Mouse (Mus musculus) frontal cortex, postnatal 10 days (tissue): Measurements from ENCODE around the gene Cacna1s.
A peak's percentile ranks its signal among the peaks of the same experiment; 100 is the strongest.

ENCODE experiments used
- DNase-seq, 2 experiments: peaks; one replicate each; pipeline ENCODE4 v3.0.0; 2022; ENCODE audit warnings: low spot score in 2 of 2, mixed read lengths in 1 of 2

Cacna1s gene

GRCm38 (mm10) chr1:136052547-136052946 is at the start of gene Cacna1s:
Cacna1s (plus strand) TSS chr1:136052750.
- no peak for DNase-seq

- no peak for DNase-seq
Observed at GRCm38 (mm10) chr1:136006292-136006748, 46.2 kb upstream of the Cacna1s start, which contains the start of gene Igfn1. Igfn1 (minus strand) TSS chr1:136006342.

GRCm38 (mm10) chr1:136007211-136008158 is 45.1 kb upstream of the Cacna1s start, which contains the start of gene Tmem9:
Tmem9 (plus strand) TSS chr1:136008150.
- peak; percentile 37 to 49 for DNase-seq

DNA sequence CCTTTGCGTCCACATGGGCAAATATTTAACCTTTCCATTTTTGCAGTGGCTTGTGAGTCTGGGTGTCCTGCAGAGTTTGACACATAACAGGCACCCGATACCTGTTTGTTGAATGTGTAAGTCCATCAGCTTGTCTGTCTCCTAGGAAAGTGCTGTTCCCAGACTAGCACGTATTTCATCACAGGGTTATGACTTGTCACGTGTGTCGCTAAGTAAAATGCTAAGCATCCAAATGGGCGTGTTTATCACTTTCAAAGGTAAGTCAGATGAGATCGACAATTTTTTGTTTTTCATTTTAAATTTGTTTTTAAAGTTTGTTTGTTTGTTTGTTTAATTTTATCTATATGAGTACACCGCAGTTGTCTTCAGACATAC is 44.4 kb upstream of the Cacna1s start:
- DNase-seq: no peak

GRCm38 (mm10) chr1:136010247-136010646 is 42.3 kb upstream of the Cacna1s start:
- no peak for DNase-seq

DNA sequence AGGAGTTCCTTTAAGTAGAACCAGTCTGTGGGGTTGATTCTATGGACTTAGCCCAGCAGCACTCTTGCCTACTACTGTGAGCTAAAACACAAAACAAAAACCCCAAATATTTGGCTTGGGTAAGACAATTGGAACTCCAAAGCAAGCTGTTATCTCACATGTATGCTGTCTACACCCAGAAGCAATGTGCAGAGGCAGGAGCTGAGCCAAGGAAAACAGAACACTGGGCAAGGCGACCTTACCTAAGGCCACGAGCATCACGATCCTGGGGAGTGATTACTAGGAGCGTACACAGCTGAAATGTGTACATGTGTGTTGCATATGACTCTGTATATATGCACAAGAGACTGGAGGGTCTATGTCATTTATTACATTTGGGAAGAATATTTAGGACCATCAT is 39.0 kb upstream of the Cacna1s start:
- no peak for DNase-seq

- DNase-seq: no peak
Observed at GRCm38 (mm10) chr1:136014796-136015502, 37.6 kb upstream of the Cacna1s start.

DNA sequence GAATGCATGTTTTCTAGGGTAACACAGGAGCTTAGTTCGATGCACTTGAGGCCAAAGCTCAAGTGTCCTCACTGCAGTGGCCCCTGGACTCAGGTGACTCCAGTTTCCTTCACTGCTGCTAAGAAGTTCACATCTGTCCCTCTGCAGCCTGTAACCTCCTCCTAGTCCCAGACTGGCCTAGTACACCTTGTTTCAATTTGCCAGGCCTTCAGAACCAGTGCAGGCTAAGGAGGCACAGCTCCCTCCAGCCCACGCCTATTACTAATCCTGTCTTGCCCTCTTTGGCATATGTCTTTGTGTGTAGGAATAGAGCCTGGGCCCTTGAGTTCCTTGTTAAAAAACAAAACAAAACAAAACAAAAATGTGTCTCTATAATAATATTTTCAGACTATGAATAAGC is 35.2 kb upstream of the Cacna1s start:
- no peak for DNase-seq

DNA sequence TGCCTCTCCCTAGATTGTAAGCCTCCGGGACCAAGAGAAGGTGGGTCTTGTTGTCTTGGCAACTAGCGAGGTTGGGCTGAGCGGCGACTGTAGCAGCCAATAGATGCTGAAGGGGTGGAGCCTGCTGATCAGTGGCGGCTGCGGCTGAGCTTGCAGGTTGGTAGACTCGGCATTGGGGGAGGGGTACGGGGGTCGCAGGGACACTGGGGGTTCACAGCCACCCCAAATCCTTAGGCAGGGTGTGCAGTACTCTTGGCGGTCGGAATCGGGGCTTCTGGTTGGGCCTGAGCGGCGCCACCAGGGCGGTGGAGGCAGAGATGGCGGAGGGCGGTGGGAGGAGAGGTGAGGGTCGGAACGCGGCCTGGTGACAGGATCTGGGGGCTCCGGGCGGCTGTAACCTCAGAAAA is 34.6 kb upstream of the Cacna1s start:
- peak; percentile 92 to 94 for DNase-seq

DNA sequence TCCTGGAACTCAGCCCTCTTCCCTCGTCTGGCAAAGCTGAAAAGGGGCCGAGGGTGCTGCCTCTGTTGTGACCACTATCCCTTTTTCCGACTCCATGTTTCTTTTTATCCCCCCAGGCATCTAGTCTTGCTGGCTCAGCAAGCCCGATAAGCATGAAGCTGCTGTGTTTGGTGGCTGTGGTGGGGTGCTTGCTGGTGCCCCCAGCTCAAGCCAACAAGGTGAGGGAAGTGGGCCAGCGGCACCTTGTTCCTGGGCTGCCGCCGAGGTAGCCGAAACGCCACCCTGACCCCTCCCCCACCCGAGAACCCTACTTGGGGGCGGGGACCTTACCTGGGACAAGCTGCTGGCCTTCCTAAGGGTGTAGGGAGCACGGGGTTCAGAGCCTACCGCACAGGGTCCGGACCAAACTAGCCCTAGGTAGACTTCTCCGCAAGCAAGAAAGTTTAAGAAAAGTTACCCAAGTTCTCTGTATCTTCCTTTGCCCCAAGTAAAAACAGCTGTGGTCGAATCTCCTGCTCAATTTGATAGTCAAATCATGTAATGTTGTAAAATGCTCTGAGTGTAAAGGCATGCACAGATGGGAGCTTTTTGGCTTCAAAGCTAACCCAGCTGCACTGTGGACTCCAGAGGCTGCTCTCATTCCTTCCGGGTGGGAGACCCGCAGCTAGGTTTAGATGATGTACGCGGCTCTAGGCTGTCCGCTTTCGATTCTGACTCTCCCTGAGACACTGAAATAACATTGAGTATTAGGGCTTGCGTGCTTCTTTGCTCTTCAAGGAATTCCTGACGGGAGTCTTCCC is 34.0 kb upstream of the Cacna1s start:
- no peak for DNase-seq

DNA sequence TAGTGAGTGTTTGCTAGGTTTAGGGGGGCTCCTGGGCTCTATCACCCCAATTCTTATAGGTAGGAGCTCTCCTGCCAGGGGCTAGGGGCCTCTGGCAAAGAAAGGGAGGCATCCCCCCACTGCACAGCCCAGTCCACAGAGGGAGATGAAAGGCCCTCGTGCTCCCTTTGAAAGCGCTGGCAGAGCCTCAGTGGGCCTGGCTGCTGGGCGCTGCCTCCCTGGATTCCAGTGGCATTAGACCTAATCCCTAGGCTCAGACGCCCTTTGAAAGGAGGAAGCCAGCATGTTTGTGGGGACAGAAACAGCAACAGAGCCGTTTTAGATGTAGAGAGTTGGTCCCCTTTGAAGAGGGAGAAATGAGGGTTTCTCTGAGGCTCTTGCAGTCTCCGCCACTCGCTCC is 22.3 kb upstream of the Cacna1s start:
- DNase-seq: no peak

DNA sequence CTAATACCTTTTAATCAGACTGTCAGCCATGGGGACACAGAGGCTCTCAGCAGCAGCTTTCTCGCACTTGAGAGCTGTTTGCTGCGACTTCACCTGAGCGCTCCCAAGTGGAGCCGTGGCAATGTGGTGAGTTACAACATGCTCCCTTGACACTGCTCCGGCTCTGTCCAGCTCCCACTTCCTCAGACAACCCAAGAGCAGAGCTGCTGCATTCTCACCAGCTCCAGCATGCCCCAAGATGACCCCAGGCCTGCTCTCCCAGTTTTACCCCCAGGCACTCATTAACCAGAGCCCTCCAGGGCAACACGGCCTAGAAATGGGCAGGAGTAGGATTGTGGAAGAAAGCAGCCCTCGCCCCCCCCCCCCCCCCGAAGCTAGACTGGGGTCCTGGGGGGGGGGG is 20.9 kb upstream of the Cacna1s start:
- no peak for DNase-seq

- no peak for DNase-seq
Observed at GRCm38 (mm10) chr1:136032961-136033360, 19.6 kb upstream of the Cacna1s start.

DNA sequence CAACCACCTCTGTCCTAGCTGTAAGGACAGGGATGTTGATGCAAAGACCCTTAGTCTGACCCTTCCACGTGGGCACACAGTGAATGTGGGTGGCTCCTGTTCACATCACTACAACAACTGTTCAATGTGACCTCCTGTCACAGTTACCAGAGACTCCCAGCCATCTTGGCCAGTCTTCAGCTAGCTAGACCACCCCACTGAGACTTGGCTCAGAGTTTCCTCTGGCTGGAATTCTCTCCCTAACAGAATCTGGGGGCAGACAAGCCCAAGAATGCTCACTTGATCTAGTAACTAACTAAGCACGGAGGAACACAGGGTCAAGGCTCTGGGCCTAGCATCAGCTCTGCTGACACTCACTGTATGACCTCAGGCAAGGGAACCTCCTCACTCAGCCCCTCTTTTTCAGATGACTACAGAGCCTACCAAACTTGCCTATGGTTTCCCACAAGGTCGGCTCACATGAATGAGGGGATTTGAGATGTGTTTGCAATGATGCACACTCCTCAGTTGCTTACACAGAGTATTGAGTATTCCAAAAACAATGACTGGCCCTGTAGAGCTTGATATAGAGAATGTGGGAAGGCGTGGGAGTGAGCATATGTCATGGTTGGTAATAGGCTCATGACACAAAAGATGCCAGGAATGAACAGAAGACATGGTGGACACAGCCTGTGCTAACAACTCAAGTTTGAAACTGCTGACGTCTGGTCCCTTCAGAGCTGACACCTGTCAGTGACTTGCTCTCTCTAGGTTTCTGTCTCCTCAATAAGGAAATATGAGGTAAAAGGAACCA is 13.6 kb upstream of the Cacna1s start:
- DNase-seq: no peak

DNA sequence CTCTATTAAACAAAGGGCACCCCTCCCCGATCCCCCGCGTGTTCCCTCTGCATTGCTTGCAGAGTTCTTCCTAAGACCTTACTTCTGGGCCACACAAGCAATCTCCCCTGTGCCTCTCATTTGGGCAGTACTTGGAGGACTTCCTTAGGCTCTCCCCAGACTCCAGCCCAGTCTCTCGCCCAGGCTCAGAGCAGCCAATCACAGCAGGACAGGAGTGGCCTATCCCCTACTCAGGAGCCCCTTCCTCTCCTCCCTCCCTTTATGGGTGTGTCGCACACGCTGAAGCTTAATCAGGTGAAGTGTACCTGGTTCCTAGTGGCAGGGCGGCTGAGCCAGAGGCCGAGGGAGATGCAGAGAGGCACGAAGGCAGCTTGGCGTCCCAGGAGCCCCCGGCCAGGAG is 12.1 kb upstream of the Cacna1s start:
- no peak for DNase-seq

- DNase-seq: no peak
Observed at GRCm38 (mm10) chr1:136040874-136041273, 11.7 kb upstream of the Cacna1s start.

DNA sequence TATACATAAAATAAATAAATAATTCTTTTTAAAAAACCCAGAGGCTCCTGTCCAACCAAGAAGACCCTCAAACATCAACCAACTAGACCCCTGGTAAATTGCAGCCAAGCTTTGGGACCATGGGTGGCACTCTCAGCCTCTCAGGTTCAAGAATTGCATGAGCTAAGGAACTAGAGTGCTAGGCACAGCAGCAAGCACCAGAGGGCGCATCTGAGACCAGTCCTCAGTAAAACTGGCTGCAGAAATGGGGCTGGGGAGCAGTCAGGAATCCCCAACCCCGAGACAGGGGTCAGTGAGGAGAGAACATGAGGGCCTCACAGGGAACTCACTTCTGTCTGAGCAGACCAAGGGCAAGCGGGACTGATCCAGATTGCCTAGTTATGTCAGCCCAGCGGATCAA is 6.8 kb upstream of the Cacna1s start:
- DNase-seq: peak in 1 of 2 experiments; percentile 58

GRCm38 (mm10) chr1:136047432-136047831 is 5.1 kb upstream of the Cacna1s start:
- no peak for DNase-seq

- DNase-seq: no peak
Observed at GRCm38 (mm10) chr1:136047894-136048293, 4.7 kb upstream of the Cacna1s start.

GRCm38 (mm10) chr1:136050312-136051012 is 2.1 kb upstream of the Cacna1s start, which contains the start of gene Ascl5:
Ascl5 (plus strand) TSS chr1:136050804.
- no peak for DNase-seq
